Mouse (Mus musculus) brain, adult 2 months (tissue): ENCODE measurements around the gene Frmd8.
A peak's percentile ranks its signal among the peaks of the same experiment; 100 is the strongest.

Experiments used
- DNase-seq: peaks from one replicate; pipeline ENCODE4 v3.0.0; 2011; ENCODE audit warnings: low read depth, low spot score

Gene Frmd8

DNA sequence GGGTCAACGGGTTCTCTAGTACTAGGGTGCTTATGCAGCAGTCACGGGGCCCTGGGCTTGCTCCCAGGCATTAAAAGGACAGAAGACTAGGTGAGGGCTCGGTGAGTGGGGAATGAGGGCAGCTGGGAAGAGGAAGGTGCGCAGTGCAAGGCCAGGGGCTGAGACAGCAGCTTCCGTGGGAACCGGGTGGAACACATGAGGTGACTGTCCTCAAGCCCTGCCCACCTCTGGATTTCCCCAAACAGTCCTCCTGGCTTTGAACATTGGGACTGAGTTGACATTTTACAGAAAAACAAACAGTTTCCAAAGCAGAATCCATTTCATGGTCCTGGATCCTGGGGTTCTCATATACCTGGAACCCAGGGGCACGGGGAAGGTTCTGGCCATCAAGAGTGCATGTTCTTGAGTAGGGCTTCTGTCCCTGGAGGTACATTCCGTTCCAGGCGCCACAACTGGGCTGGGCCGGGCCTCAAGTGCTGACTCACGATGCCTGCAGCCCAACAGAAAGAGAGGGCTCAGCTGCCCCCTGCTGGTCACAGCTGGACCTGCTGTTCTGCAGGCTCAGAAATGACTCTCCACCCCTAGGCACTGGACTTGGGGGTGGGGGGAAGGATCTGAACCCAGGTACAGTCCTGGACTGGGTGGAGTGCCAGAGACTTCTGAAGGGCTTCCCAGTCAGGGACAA is 25.1 kb downstream of the Frmd8 start:
- peak; percentile 96 for DNase-seq

DNA sequence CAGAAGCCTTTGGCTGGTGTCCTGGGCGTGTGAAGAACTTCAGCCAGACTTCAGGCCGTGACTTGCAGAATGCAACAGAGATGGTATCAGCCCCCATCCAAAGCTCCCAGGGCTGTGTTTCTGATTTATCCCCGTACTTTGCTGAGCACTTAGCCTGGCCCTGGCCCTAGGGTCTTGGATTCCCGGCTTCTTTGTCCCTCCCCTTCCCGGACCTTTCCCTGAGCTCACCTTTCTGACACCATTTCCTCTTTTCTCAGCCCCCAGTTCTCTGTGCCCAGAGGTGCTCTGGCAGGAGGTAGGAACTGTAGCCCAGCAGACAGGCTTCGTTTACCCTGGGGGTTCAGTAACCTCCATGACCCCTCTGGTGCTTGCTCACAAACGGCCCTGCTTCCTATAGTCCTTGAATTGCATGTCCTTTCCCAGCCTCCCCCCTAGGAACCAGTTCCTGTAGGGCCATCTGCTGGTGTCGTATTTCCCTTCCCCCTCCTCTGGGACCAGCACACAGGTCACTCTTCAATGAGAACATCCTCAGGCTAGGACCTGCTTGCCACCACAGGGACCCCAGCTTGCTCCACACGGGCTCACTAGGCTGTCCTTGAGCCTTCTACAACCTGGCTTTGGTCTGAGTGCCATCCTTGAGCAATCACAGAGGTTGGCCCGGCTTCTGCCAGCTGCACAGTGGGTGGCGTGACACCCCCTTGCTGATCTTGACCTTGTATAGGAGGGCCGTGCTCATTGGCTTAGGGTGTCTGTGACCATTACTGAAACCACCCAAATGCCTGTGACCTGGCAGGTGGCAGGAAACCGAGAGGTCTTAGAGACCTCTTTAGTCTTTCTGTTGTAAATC is 26.0 kb downstream of the Frmd8 start:
- DNase-seq, result peak; percentile 90

DNA sequence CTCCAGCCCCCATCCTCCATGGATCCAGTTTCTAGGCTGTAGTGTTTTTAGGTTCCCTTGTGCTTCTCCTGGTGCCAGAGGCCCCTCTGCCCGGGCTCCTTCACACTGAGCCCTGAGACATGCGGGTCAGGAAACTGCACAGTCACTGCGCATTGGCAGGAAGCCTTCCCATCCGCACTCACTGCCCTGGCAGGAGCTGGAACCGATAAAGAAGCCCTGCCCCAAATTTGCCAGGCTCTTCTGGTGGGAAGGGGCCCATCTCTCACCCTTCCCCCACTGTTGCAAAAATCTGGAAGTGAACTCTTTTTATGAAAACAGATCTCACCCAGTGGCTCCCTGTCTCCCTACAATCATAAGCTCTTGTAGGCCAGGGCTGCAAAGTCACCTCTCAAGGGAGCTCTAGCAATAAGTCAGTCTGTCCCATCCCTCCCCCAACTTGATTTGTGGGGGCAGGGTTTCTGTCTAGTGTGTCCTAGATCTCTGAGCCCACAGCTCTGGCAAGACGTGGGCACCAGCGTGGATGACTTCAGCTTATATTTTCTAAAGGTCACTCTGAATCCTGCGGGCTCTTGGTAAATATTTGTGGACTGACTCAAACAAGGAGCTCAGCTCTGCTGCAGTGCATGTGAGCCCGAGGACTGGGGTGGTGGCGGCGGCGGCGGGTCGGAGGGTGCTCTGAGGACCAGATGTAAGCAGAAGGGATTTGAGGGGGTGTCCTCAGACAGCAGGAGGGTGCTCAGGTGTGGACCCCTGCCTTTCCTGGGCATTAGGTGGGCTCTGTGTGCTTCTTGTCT is 26.8 kb downstream of the Frmd8 start:
- DNase-seq, result peak; percentile 92

DNA sequence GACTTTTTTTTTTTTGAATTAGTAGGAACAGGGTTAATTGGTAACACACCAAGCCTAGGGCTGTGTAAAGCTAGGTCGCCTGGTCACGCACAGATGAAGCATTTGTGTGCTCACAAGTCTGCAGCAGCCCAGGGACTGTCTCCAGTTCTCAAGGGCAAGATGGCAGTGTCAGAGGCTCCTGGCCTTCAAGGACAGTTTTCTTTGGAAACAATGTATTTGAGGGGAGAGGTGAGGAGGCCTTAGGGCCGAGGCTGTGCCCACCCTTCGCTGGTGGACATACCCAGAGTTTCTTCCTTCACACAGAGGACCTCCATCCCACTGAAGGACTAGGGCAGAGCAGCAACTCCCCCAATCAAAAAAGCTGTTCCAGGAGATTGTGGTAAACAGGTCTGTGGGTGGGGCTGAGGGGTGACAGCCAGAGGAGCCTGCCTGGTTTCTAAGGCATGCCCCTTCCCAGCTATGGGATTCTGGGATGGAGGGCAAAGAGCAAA is 27.7 kb downstream of the Frmd8 start:
- peak; percentile 52 for DNase-seq

DNA sequence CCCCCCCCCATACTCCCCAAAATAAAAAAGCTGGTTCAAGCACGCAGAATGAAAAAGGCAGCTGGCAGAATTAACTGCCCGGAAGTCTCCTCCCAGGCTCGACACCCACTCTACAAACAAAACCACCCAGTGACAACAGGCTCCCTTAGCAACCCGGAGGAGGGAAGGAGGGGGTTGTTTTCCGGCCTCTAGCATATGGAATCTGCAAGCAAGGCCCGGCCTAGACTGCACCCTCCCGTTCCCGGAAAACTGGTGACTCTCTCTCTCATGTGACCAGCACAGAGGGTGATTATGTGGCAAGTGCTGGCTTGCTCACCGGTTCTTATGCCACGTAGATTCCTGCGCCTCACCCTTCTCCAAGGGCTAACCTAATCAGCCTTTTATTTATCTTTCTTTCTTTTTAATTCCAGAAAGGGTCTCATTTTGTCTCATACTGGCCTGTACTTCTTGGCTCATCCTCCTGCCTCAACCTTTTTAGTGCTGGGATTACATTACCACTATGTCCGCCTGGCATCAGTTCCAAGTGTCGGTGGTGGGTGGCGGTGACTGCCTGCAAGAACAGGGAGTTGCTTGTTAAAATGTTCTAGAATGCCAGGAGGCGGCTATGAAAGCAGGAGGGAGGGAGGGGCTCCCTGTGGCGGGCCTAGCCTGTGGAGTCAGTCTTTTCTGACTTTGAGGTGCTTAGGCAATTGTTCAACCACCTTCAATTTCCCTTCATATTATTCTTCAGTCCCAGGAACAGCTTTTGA is 28.3 kb downstream of the Frmd8 start:
- DNase-seq, result peak; percentile 100

DNA sequence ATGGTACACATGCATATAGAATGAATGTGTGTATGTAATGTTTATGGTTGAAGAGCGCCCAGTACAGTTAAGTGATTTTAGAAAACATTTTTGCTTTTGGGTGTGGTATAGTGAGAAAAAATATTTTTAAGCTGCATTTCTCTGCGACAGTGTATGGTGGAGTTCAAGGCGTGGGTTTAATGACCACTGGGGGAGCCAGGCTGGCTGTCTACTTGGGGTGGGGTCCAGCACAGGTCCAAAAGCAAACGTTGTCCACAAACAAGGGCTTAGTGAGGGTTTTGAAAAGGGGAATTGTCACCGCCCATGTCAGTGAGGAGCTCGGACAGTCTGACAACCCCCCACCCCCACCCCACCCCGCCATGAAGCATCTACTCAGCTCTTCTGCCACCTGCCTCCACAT is 28.9 kb downstream of the Frmd8 start:
- no peak for DNase-seq

DNA sequence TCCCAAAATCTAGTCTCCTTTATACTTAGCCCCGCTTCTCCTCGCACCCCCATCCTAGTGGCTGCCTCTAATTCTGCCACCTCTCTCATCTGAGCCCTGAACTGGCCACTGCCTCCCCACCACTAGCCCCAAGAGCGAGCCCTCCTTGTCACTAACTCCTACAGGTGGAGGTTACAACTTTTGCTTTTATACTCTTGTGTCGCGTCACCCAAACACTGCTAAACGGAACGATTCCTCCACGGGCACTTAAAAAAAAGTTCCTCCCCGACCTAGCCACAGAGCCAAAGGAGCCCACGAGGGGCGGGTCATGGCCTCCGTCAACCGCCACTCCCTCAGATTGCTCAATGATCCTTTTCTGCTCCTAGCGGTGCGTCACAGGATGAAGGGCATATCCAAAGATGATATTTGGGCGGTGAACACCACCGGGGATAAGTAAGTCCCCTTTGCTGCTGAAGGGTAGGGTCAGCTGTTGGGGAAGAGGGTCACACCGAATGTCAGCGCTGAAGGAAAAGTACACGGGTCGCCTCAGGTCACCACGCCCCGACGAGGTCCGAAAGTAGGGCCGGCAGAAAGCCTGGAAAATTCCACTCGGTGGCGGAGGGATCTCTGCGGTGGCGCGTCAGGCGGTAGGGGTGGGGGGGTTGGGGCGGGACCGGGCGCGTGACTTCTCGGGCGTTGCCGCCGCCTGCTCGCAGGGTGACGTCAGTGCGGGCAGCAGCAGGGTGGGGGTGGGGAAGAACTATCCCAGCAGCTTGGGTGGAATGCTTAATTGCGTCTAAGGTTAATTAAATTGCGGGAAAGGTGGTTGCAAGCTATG is 29.5 kb downstream of the Frmd8 start:
- DNase-seq, result peak; percentile 98

DNA sequence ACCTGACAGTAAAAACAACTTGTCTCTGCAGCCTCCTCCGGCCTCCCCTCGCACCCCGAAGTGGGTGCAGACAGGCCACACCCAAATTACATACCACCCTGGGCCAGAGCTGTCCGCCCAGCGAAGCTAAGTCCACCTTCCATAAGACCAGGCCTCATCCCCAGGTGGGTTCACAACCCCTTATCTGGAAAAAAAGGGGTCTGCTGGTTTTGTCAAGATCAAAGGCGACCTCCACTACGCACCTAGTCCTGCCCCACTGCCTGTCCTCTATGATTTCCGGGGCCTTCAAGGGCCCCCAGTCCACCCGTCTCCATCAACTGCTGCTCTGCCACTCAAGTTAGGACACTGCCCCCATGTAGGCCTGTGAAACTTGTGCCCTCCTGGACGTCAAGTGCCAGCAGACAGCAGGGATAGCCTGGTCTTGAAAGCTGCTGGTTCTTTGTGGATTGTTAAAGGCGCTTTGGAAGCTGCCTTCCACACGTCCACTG is 30.2 kb downstream of the Frmd8 start:
- no peak for DNase-seq

DNA sequence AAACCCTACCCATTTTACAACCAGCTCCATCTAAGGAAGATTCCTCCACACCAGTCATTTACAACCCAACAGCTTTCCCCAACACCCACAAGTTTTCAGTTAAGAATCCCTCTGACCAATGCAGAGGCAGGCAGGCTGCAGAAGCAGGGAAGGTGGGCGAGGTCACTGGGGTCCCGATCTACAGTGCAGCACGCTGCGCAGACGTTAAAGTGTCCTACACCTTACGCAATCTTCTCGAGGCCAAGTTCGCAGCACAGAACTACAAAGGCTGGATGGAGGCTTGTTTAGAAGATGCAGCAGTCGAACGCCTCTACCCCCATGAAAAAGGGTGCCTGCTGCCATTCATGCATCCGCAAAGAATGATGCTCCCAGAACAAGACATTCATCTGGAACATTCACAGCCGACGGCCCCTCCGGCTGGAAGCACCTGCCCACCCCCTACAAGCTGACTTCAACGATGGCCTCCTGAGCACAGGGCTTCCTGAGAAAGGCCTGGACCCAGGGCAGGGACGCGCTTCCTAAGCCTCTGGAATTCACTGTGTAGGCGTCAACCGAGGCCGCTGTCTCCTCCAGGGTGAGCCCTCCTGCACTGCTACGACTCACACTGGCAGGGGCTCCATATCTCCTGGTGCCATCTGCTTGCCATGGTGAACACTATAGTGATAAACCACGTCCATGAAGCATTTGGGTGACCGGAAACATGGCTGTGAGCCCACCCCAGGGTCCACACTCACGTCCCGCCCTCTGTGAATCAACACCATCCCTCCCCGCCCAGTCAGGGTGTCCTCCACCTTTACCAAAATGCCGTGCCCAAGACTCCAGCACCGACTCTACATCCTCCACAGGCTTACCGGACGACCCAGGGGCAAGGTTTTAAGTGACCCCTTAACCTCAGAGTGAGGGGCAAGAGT is 31.0 kb downstream of the Frmd8 start:
- no peak for DNase-seq

DNA sequence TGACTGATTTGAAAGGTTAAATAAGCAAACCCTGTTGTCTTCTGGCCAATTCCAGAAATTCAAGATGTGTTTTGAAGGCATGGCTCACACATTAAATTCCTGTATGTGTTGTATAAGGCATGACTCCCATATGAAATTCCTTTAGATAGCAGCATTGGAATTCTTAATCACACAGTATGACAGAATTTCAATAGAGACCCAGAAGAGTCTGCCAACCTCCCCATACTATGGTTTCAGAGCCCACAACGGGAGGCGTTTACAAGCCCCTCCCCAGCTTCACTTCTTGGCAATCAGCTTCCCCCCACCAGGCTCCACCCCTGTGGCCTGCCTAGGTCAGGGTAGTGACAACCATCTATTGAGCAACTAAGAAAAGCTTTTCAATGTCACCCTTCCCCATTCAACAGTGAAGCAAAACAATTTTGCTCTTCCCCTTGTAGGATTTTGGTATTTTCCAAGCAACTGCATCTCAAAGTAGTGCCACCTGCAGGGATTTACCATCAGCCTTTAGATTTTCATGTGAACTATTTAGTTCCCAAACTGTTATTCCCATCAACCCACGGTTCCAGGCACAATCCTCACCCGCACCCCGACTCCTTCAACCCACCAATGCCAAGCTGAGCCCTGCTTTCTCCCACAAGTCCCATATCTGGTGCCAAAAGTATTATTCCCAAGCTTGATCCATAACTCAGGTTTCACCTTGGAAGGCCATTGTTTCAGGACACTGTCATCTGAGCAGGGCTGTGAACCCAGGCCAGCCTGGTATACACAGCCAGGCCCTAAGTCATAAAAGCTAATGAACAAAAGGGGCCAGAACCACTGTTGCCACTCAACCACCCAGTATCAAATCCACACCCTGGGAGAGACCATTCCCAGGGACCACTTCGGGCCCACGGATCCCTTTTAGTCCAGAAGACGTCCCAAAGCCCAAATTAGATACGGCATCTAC is 32.0 kb downstream of the Frmd8 start:
- no peak for DNase-seq

DNA sequence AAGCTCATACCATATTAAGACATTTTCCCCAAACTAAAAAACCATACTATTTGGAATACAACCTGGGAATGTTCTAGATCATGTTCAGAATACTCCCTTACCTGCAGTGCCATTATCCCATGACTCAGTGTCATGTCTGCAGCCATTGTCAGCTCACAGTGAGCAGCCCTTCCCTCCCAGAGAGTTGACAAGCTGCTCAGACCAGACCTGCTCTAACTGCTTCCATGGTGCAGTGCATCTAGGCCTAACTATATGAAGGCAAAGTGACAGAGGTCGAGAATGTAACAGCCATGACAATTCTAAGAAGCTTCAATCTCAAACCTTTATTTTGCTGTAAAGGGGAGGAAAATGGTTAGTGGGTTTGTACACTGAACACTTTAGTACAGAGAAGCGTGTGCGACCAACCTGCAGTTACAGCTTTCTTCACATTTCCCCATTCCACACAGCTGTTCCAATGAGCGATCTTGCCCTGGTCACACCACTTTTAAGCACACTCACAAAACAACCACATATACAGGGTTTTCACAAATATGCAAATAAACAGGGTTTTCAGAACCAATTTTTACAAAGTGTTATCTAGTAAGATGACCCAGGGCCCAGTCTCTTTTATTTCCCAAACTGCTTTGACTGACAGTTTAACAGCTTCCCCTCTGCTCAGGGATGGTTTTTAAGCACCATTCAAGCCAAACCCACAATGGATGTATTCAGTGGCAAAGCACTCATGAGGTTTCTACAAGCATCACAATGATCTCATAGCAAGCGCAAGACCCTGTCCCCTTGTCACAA is 32.9 kb downstream of the Frmd8 start:
- peak; percentile 60 for DNase-seq

DNA sequence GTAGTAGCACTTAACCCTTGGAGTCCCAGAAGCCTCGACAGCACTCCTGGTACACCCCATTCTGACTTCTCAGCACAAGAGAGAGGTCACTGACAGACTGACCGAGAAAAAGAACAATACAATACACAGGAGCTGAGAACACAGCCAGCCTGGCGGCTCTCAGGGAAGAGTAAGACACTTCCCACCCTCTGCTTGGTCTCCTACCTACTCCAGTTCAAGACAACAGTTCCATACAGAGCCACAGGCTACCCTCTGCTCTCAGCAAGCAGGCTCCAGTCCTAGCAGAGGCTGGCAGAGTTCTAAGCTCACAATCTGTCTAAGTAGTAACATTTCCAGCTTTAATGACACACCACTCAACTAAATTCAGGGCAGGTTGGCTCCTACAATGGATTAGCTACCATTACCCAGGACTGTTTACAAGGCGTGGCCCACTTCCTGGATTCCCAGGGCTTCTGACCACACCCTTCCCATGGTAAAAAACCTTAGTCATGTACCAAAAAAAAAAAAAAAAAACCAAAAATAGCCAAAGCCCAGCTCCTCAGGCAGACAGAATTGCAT is 33.6 kb downstream of the Frmd8 start:
- DNase-seq, result peak; percentile 43

DNA sequence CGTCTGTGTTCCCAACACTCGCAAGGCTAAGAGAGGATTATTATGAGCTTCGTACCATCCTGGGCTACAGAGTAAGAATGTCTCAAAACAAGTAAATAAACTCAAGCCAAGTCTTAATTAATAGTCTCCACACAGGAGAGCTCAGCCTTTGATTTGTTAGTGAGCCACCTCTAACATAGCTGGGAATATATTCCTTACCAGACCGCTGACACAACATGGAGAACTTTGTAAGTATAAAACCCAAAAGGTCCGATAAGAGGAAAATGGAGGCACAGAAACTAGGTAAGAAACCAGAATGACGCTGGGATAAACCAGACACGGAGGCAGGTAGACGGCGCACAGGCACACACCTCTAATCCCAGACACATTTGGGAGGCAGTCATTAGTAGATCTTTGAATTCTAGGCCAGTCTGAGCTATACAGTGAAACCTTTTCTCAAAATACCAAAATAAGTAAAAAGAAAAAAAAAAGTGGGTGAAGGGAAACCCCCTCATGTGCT is 34.1 kb downstream of the Frmd8 start:
- DNase-seq, result no peak

DNA sequence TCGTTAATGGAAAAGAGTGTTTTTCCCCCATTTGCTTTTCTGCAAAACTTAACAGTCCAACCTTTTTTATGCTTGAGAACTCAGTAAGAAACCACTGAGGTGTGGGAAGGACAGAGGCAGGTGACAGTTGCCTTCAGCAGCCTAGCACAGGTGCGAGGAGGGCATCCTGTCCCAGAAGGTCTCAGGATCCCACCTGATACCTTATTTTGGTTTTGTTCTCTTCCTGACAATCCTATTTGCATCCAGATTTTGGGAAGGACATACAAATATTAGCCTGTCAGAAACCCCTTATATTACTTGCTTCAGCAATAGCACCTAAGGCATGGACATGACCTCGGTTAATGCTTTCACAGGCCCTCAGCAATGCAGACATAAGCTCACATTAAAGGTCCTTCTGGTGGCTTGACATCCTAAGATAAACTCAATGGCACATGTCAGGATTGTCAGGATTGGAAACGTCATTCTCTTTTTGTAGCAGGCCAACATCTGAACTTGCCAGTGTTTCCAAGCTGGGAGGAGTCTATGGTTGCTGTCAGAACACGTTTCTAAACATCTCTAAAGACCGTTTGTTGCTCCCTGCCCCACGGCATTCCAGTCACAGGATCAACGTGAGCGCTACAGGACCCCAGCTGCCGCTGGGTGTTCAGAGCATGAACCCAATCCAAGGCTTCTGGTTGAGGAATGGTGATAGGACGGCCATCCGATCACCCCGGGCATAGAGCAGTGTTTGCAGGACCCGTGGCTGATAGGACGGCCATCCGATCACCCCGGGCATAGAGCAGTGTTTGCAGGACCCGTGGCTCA is 34.8 kb downstream of the Frmd8 start:
- peak; percentile 48 for DNase-seq

DNA sequence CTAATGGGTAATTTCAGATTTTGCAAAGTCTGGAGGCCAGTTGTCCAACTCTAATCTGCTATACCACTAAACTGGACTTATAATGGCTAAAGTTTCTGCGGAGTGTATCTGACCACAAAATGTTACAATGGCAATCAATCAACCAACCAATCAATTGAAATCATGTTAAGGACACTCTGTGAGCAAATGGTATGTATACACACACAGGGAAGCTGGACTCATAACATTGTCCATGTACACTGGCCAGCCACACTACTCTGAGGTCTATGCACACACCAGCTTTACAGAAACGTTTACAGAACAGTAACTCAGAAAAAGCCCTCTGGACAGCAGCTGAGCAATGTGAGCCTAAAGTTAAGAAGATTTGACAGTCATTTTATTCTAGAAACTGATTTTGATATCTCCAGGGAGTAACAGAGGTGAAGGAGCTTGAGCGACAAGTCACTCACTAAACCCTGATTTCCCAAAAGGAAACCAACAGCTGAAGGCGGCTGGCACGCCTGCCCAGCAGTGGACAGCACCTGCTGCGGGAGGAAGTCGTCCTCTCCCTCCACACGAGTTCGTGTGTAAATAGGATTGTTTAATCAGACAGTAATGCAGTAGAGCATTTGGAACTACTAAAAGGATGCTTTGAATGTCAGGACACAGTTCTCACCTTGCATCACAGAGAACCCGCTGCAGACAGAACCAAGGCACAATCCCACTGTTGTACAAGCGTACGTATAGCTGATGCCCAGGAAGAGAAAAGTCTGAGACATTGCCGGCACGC is 35.6 kb downstream of the Frmd8 start:
- no peak for DNase-seq

DNA sequence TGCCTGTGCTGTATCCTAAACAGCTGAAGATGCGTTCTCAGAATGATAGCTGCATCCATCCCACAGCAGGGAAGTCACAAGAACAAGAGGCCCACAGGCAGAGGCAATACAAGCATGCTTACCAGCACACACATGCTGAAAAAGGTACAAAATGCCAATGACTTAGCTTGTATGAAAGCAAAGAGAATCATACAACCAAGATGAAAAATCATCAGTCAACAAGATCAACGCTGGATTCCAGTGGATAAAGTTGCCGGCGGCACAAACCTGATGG is 36.2 kb downstream of the Frmd8 start:
- no peak for DNase-seq
